Mouse (Mus musculus) kidney, adult 2 months (tissue): ENCODE data around the gene Pard6b. TPM values are rescaled to one million over a fixed set of nuclear protein-coding genes. Genes with fewer than 3 reads are reported as not detected.
A peak's percentile ranks its signal among the peaks of the same experiment; 100 is the strongest.

Source experiments
- DNase-seq: peaks from one replicate; pipeline ENCODE4 v3.0.0; 2021
- H3K27ac ChIP-seq: fragments of 200-500 bp; 2 replicates; pipeline ENCODE4 v1.5.1; 2012; ENCODE audit warnings: low read depth, low read length, control low read depth, inconsistent platforms; ENCODE audit not compliant: insufficient read depth
- H3K27me3 ChIP-seq: fragments of 200-500 bp; replicated peaks from 2 replicates; pipeline ENCODE4 v1.6.1; 2012; ENCODE audit warnings: mild to moderate bottlenecking, moderate library complexity, low read length, inconsistent platforms; ENCODE audit not compliant: control insufficient read depth, insufficient read depth
- H3K36me3 ChIP-seq: fragments of 200-500 bp; 2 replicates; pipeline ENCODE4 v1.6.1; 2012; ENCODE audit warnings: mild to moderate bottlenecking, moderate library complexity, low read length, inconsistent platforms; ENCODE audit not compliant: control insufficient read depth, insufficient read depth
- H3K4me1 ChIP-seq: fragments of 200-500 bp; 2 replicates; pipeline ENCODE4 v1.6.1; 2011; ENCODE audit warnings: low read length; ENCODE audit not compliant: control insufficient read depth, insufficient read depth
- H3K4me3 ChIP-seq: fragments of 200-500 bp; 2 replicates; pipeline ENCODE4 v1.5.1; 2011; ENCODE audit warnings: mild to moderate bottlenecking, low read depth, low read length, control low read depth; ENCODE audit not compliant: insufficient read depth
- CTCF ChIP-seq: fragments of 200-500 bp; conservative IDR thresholded peaks from 2 replicates; pipeline ENCODE4 v1.5.1; 2011; ENCODE audit warnings: low read depth, mild to moderate bottlenecking, control low read depth, low read length, moderate library complexity, mixed read lengths; ENCODE audit not compliant: insufficient read depth, insufficient read length
- POLR2A ChIP-seq: fragments of 200-500 bp; IDR thresholded peaks from one replicate; pipeline ENCODE4 v1.6.1; 2011; ENCODE audit warnings: low read depth, low read length, control low read depth
- WGBS: fragments of 180-500 bp; shearing (Covaris S2); methylation state at CpG from one replicate; pipeline ENCODE4 v1.1.7; 2018; 5-methylcytosine and 5-hydroxymethylcytosine counted together
- polyA plus RNA-seq: library from polyadenylated mRNA; depleted of rRNA; stranded (reverse); fragments of >200 nt; gene quantifications from 2 replicates; pipeline ENCODE4 v1.2.3, GENCODE M21; 2012

The Pard6b gene
- polyA plus RNA-seq, 1 experiment = 44.4 TPM

DNA sequence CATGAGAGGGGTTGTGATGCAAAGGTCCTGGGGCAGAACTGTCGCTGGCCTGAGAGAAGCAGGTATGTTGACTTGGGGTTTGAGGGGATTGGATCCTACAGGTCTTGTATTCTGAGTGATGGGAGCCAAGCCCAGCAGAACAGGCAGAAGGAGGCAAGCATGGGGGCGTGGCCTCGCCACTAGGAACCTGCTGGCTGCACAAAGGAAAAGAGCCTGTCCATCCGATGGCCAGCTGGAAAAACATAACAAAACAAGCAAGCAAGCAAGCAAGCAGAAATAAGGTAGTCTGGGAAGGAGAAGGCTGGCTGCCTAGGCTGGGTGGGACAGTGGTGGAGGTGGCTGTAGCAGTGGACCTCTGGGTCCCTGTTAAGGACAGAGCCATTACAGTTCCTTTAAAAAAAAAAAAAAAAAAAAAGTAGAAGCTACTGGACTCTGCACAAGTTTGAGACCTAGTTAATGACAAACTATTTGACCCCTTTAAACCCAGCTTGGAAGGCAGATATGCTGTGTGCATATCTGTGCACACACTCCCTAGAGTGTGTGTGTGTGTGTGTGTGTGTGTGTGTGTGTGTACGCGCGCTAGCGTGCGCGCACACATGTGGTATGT lies 36.0 kb upstream of the Pard6b start:
- peak overlapping the region; percentile 62 for H3K27ac ChIP-seq
- WGBS = 60% methylated on average over 10 of the region's 10 CpGs
- peak; percentile 83 for DNase-seq

GRCm38 (mm10) chr2:168045357-168045756 lies 35.4 kb upstream of the Pard6b start:
- peaks cover 27% of the 10 kb centered on the region for H3K4me1 ChIP-seq
- H3K36me3 ChIP-seq = no peaks in the 10 kb centered on the region
- no peaks in the 10 kb centered on the region for H3K27me3 ChIP-seq
- TF ChIP-seq POLR2A = no peak
- peak overlapping the region; percentile 62 for H3K27ac ChIP-seq
- no peak for DNase-seq
- H3K4me3 ChIP-seq = no peak overlapping the region
- 35% methylated on average over 13 of the region's 13 CpGs for WGBS

More for the DNA sequence above, 36.0 kb upstream of the Pard6b start:
- TF ChIP-seq CTCF = no peak
- no peak for TF ChIP-seq POLR2A
- Histone ChIP-seq H3K27me3 (no peaks in the 10 kb centered on the region), H3K36me3 (no peaks in the 10 kb centered on the region), H3K4me3 (no peak overlapping the region), H3K4me1 (peaks cover 27% of the 10 kb centered on the region)

DNA sequence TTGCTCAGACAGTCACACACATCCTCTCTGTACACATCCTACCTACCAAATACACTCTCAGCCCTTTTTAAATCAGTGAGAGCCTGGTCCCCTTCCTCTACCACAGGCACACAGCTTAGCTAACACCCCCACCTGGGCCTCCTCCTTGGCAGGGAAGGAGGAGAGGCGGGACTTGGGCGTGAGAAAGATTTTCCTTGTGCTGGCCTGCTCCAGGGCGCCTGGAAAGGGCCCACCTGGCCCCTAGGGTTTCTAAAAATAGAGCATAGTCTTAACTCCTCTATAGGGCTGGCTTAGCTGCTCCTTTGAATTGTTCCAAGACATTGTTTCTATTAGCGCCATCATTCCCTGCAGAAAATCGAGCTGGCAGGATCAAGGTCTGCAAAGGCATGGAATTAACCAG lies 35.0 kb upstream of the Pard6b start:
- Histone ChIP-seq H3K4me3 (no peak overlapping the region), H3K27me3 (no peaks in the 10 kb centered on the region), H3K4me1 (peaks cover 27% of the 10 kb centered on the region), H3K27ac (peak overlapping the region; percentile 36), H3K36me3 (no peaks in the 10 kb centered on the region)
- TF ChIP-seq POLR2A (no peak), CTCF (no peak)
- WGBS = 34% methylated on average over 5 of the region's 5 CpGs
- DNase-seq = peak; percentile 74

DNA sequence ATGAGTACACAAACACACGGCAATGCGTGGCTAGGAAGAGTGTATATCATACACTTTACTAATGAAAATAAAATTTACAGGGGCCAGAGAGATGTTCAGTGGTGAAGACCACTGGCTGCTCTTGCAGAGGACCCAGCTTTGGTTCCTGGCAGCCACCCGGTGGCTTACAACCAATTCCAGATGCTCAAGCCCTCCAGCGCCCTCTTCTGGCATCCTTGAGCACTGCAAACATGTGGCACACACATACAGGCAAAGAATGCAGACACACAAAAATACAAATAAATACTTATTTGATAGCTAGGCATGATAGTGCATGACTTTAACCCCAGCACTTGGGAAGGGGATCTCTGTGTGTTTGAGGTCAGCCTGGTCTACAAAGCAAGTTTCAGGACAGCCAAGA lies 34.3 kb upstream of the Pard6b start:
- no peak; the same call in 1 of the 2 replicates for TF ChIP-seq CTCF
- TF ChIP-seq POLR2A = no peak
- no peaks in the 10 kb centered on the region for H3K27me3 ChIP-seq
- no peak for DNase-seq
- no peak overlapping the region for H3K27ac ChIP-seq
- peaks cover 27% of the 10 kb centered on the region for H3K4me1 ChIP-seq
- H3K36me3 ChIP-seq = no peaks in the 10 kb centered on the region
- H3K4me3 ChIP-seq = no peak overlapping the region
- 81% methylated on average over 4 of the region's 4 CpGs for WGBS

GRCm38 (mm10) chr2:168049002-168049635 lies 31.7 kb upstream of the Pard6b start:
- Histone ChIP-seq H3K4me1 (peaks cover 19% of the 10 kb centered on the region), H3K36me3 (no peaks in the 10 kb centered on the region), H3K27ac (peak overlapping the region; percentile 13; the same call in 1 of the 2 replicates), H3K4me3 (peak overlapping the region; percentile 39), H3K27me3 (no peaks in the 10 kb centered on the region)
- TF ChIP-seq CTCF (no peak), POLR2A (no peak)
- DNase-seq = peak; percentile 48
- 35% methylated on average over 16 of the region's 16 CpGs for WGBS

GRCm38 (mm10) chr2:168050000-168050942 lies 30.5 kb upstream of the Pard6b start:
- H3K4me1 ChIP-seq = peaks cover 8% of the 10 kb centered on the region
- no peaks in the 10 kb centered on the region for H3K36me3 ChIP-seq
- H3K27ac ChIP-seq = peak overlapping the region; percentile 53
- peak; percentile 74 for DNase-seq
- H3K27me3 ChIP-seq = no peaks in the 10 kb centered on the region
- WGBS = 5% methylated on average over 56 of the region's 56 CpGs
- H3K4me3 ChIP-seq = peak overlapping the region; percentile 39
- TF ChIP-seq CTCF (no peak), POLR2A (no peak)

- WGBS = 97% methylated on average over 1 of the region's 1 CpGs
- no peak for TF ChIP-seq CTCF
- no peak for TF ChIP-seq POLR2A
- no peaks in the 10 kb centered on the region for H3K4me1 ChIP-seq
- DNase-seq = no peak
- H3K27me3 ChIP-seq = no peaks in the 10 kb centered on the region
- H3K27ac ChIP-seq = no peak overlapping the region
- H3K36me3 ChIP-seq = no peaks in the 10 kb centered on the region
- H3K4me3 ChIP-seq = no peak overlapping the region
Measured at GRCm38 (mm10) chr2:168052156-168052555, 28.6 kb upstream of the Pard6b start.
